Mouse (Mus musculus) embryonic facial prominence, embryonic 13.5 days (tissue): ENCODE data around the gene Mea1. TPM values are rescaled to one million over a fixed set of nuclear protein-coding genes. Genes with fewer than 3 reads are reported as not detected.

Experiments
- ATAC-seq: fragments of 200-750 bp; cut with Nextera tagmentation; 2 replicates; pipeline ENCODE4 v1.8.0; 2017; ENCODE audit warnings: low read depth; ENCODE audit not compliant: insufficient number of reproducible peaks, insufficient read depth, low FRiP score, low TSS enrichment
- H3K27ac ChIP-seq: fragments of 300-500 bp; sonication (generic); 2 replicates; pipeline ENCODE4 v1.5.1; 2015; ENCODE audit warnings: moderate library complexity, mild to moderate bottlenecking, inconsistent platforms
- H3K27me3 ChIP-seq: fragments of 300-500 bp; sonication (generic); 2 replicates; pipeline ENCODE4 v1.6.1; 2015; ENCODE audit warnings: mild to moderate bottlenecking, inconsistent platforms
- H3K36me3 ChIP-seq: fragments of 300-500 bp; sonication (generic); 2 replicates; pipeline ENCODE4 v1.6.1; 2015; ENCODE audit warnings: mild to moderate bottlenecking, inconsistent platforms
- H3K4me1 ChIP-seq: fragments of 300-500 bp; sonication (generic); 2 replicates; pipeline ENCODE4 v1.6.1; 2015; ENCODE audit warnings: inconsistent platforms
- H3K4me2 ChIP-seq: fragments of 300-500 bp; sonication (generic); 2 replicates; pipeline ENCODE4 v1.6.1; 2015; ENCODE audit warnings: moderate library complexity, mild to moderate bottlenecking, inconsistent platforms
- H3K4me3 ChIP-seq: fragments of 300-500 bp; sonication (generic); 2 replicates; pipeline ENCODE4 v1.5.1; 2015; ENCODE audit warnings: mild to moderate bottlenecking, inconsistent platforms
- H3K9ac ChIP-seq: fragments of 300-500 bp; sonication (generic); 2 replicates; pipeline ENCODE4 v1.6.1; 2015; ENCODE audit warnings: mild to moderate bottlenecking, inconsistent platforms
- H3K9me3 ChIP-seq: fragments of 300-500 bp; sonication (generic); 2 replicates; pipeline ENCODE4 v1.6.1; 2016; ENCODE audit warnings: inconsistent platforms
- WGBS: fragments of 180-500 bp; shearing (Covaris S2); methylation state at CpG from one replicate; pipeline ENCODE4 v1.1.7; 2015; ENCODE audit warnings: mixed read lengths; 5-methylcytosine and 5-hydroxymethylcytosine counted together
- polyA plus RNA-seq: library from polyadenylated mRNA; unstranded; fragments of >200 nt; fragmentation: Nextera tagmentation; extraction: Ambion mirVana; gene quantifications from 2 replicates; pipeline ENCODE4 v1.2.1, GENCODE M21; 2015

Gene Mea1
- polyA plus RNA-seq, 1 experiment from 2014 or later, result 176 TPM

DNA sequence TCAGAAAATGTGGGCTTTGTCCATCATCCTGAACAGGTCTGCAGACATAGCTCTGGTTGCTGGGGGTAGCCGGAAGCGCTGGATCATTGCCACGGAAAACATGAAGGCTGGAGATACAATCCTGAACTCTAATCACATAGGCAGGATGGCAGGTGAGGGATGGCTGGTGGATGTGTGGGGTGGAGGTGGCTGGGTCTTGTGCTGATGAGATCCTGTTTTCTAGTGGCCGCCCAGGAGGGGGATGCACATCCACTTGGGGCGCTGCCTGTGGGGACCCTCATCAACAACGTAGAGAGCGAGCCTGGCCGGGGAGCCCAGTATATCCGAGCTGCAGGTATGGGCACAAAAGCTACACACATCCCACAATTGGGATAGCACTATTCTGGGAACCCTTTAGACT, 30.2 kb upstream of the Mea1 start:
- no peak for ATAC-seq
- H3K27me3 ChIP-seq, result no peaks in the 10 kb centered on the region
- H3K27ac ChIP-seq, result no peak overlapping the region
- WGBS, result 91% methylated on average over 9 of the region's 9 CpGs
- no peaks in the 10 kb centered on the region for H3K9me3 ChIP-seq
- H3K9ac ChIP-seq, result no peak overlapping the region
- no peak overlapping the region for H3K4me3 ChIP-seq
- H3K4me1 ChIP-seq, result peaks cover 58% of the 10 kb centered on the region
- peaks cover 21% of the 10 kb centered on the region for H3K36me3 ChIP-seq
- no peak overlapping the region for H3K4me2 ChIP-seq

DNA sequence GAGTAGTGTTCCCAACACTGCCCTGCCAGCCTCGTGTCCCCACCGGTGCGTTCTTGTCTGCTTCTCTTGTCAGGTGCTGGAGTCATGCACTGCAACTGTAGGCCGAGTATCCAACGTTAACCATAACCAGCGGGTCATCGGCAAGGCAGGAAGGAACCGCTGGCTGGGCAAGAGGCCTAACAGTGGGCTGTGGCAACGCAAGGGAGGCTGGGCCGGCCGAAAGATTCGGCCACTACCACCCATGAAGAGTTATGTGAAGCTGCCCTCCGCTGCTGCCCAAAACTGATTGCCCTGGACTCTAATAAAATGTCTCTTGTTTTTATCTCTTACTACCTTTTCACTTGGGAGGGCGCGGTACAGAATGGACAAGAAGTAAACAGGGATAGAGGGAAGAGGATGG, 28.8 kb upstream of the Mea1 start:
- H3K9ac ChIP-seq, result peak overlapping the region; percentile 95
- H3K4me1 ChIP-seq, result peaks cover 57% of the 10 kb centered on the region
- H3K27ac ChIP-seq, result peak overlapping the region; percentile 96
- no peaks in the 10 kb centered on the region for H3K9me3 ChIP-seq
- H3K4me3 ChIP-seq, result peak overlapping the region; percentile 78
- 30% methylated on average over 15 of the region's 15 CpGs for WGBS
- peak overlapping the region; percentile 92 for H3K4me2 ChIP-seq
- no peaks in the 10 kb centered on the region for H3K27me3 ChIP-seq
- H3K36me3 ChIP-seq, result peaks cover 35% of the 10 kb centered on the region
- no peak for ATAC-seq

DNA sequence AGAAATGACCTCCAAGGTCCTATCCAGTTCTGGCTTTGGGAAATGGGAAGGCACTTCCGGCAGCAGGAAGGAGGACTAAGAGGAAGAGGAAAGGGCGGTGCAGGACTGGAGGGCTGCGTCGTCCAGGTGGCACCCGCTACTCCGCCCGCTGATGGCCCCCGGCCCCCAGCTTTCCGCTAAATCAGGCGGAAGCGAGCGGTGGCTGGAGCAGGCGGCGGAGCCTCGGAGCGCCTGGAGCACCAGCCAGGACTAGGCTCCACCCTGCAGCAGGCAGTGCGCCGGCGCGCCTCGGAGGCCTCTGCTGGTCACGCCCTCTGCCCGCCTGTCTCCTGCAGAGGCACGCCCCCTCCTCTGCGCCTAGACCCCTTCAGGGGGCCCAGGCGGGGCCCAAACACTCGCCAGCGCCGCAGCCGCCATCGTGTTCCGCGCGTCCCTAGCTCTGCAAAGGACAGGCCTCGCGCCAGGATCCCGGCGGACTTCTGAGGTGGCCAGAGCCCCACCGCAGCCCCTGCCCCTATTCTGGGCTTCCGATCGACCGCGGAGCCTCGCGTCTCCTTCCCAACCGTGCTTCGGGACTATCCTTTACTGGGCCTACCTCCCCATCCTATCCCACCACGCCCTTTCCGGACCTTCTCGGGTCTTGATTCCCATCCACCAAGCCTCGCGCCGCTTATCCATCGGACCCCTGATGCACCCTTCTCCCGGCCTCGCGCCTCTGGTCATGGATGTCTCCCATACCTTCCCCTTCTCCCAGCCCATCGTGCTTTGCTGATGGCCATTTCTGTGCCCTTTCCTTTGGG, 28.2 kb upstream of the Mea1 start, which contains the start of gene Cul7:
Gene Cul7, plus strand, starts transcription at position 106 of the 800 bp plus-strand sequence.
- peaks cover 39% of the 10 kb centered on the region for H3K36me3 ChIP-seq

DNA sequence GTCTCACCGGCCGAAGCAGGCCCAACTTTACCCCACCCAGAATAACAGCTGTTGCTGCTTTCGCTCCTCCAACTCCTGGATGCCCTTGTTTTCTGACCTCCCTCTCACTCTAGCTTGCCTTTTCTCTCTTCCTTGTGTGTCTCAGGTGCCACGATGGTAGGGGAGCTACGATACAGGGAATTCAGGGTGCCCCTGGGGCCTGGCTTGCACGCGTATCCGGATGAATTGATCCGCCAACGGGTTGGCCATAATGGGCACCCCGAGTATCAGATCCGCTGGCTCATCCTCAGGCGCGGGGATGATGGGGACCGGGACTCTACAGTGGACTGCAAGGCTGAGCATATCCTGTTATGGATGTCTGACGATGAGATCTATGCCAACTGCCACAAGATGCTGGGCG, 27.3 kb upstream of the Mea1 start:
- H3K4me1 ChIP-seq, result peaks cover 55% of the 10 kb centered on the region
- 80% methylated on average over 17 of the region's 17 CpGs for WGBS
- no peaks in the 10 kb centered on the region for H3K9me3 ChIP-seq
- H3K27ac ChIP-seq, result peak overlapping the region; percentile 96
- peak overlapping the region; percentile 95 for H3K9ac ChIP-seq
- H3K27me3 ChIP-seq, result no peaks in the 10 kb centered on the region
- peak overlapping the region; percentile 92 for H3K4me2 ChIP-seq
- ATAC-seq, result no peak
- peak overlapping the region; percentile 78 for H3K4me3 ChIP-seq
- H3K36me3 ChIP-seq, result peaks cover 47% of the 10 kb centered on the region

More for the DNA sequence above, 28.2 kb upstream of the Mea1 start, which contains the start of gene Cul7:
- peak; percentile 92 for ATAC-seq
- no peaks in the 10 kb centered on the region for H3K27me3 ChIP-seq
- peak within 1 kb of the TSS; percentile 96 for H3K27ac ChIP-seq
- peak within 1 kb of the TSS; percentile 92 for H3K4me2 ChIP-seq
- peak within 1 kb of the TSS; percentile 95 for H3K9ac ChIP-seq
- no peaks in the 10 kb centered on the region for H3K9me3 ChIP-seq
- WGBS, result under 1% methylated on average over 53 of the region's 58 CpGs
- H3K4me1 ChIP-seq, result peaks cover 52% of the 10 kb centered on the region
- peak within 1 kb of the TSS; percentile 78 for H3K4me3 ChIP-seq

DNA sequence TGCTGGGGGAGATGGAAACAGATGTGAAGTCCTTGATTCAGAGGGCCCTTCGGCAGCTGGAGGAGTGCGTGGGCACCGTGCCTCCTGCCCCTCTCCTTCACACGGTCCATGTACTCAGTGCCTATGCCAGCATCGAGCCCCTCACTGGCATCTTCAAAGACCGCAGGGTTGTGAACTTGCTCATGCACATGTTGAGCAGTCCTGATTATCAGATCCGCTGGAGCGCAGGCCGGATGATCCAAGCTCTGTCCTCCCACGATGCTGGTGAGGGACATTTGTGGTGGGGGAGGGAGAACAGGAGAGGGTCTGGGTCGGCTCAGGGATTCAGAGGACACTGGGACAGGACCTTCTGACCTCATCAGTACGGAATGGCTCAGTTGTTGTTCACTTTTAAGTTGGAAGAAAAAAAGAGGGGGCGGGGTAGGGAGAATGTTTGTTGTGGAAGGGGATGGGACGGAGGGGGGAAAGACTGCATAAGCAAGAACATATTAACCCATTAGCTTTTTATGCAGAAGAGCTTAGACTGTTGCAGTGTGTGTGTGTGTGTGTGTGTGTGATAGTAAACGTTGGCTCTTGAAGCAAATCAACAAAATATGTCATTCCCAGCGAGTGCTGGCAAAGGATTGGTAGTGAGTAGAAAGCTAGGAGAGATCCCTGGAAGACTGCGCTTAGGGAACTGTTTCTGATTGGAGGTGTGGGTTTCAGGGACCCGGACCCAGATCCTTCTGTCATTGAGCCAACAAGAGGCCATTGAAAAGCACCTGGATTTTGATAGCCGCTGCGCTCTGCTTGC, 26.6 kb upstream of the Mea1 start:
- Histone ChIP-seq H3K9me3 (no peaks in the 10 kb centered on the region), H3K27me3 (no peaks in the 10 kb centered on the region), H3K27ac (peak overlapping the region; percentile 96; the same call in 1 of the 2 replicates), H3K36me3 (peaks cover 54% of the 10 kb centered on the region), H3K4me1 (peaks cover 50% of the 10 kb centered on the region), H3K4me2 (peak overlapping the region; percentile 92), H3K9ac (peak overlapping the region; percentile 95), H3K4me3 (peak overlapping the region; percentile 78)
- no peak for ATAC-seq
- 67% methylated on average over 20 of the region's 20 CpGs for WGBS

DNA sequence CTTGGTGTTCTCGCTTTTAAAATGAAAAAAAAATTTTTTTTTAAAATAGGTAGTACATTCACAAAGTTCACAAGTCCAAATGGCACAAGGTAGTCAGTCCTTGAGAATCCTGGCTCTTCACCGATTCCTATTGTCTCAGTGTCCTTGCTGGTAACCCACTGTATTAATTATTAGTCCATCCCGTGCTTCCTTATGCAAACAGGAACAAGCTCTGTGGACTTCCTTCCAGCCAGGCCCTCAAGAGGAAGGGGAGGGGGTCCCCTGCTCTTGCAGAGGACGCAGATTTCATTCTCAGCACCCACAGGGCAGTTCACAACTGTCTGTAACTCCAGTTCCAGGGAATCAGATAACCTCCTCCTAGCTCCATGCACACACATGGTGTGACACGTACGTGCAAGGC, 22.5 kb upstream of the Mea1 start:
- peaks cover 87% of the 10 kb centered on the region for H3K36me3 ChIP-seq

DNA sequence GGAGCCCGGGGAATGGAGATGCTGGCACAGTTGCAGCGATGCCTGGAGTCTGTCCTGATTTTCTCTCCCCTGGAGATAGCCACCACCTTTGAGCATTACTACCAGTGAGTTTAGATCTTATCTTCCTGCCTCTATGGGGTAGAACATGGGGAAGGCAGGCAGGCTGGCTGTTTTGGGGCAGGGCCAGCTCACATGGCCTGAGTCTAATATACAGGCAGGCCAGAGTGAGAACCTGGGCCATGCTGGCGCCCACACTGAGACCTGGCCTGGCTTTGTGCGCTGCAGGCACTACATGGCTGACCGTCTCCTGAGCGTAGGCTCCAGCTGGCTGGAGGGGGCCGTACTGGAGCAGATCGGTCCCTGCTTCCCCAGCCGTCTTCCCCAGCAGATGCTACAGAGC, 17.2 kb upstream of the Mea1 start:
- no peak for ATAC-seq
- WGBS, result 92% methylated on average over 9 of the region's 9 CpGs

More for the DNA sequence above, 22.5 kb upstream of the Mea1 start:
- no peak for ATAC-seq
- no peak overlapping the region for H3K9ac ChIP-seq
- no peak overlapping the region for H3K4me2 ChIP-seq
- H3K27ac ChIP-seq, result no peak overlapping the region
- H3K4me1 ChIP-seq, result peaks cover 35% of the 10 kb centered on the region
- no peak overlapping the region for H3K4me3 ChIP-seq
- H3K9me3 ChIP-seq, result no peaks in the 10 kb centered on the region
- 85% methylated on average over 6 of the region's 6 CpGs for WGBS
- H3K27me3 ChIP-seq, result no peaks in the 10 kb centered on the region

DNA sequence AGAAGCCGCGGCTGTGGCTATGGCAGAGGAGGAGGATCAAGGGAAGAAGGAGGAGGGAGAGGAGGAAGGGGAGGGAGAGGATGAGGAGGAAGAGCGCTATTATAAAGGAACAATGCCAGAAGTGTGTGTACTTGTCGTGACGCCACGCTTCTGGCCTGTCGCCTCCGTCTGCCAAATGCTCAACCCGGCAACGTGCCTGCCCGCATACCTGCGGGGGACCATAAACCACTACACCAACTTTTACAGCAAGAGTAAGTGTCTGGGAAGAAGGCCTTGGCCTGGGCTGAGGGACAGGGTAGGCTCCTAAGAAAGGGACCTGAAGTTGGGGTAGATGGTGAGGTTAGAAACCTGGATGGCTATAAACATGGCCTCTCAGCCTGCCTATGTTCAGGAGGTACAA, 16.6 kb upstream of the Mea1 start:
- Histone ChIP-seq H3K9me3 (no peaks in the 10 kb centered on the region), H3K27me3 (no peaks in the 10 kb centered on the region)
- 94% methylated on average over 12 of the region's 12 CpGs for WGBS

More for the DNA sequence above, 17.2 kb upstream of the Mea1 start:
- H3K9ac ChIP-seq, result no peak overlapping the region
- no peaks in the 10 kb centered on the region for H3K9me3 ChIP-seq
- H3K36me3 ChIP-seq, result peaks cover 93% of the 10 kb centered on the region
- no peak overlapping the region for H3K4me3 ChIP-seq
- H3K27ac ChIP-seq, result no peak overlapping the region
- no peaks in the 10 kb centered on the region for H3K4me1 ChIP-seq
- H3K4me2 ChIP-seq, result no peak overlapping the region
- H3K27me3 ChIP-seq, result no peaks in the 10 kb centered on the region

DNA sequence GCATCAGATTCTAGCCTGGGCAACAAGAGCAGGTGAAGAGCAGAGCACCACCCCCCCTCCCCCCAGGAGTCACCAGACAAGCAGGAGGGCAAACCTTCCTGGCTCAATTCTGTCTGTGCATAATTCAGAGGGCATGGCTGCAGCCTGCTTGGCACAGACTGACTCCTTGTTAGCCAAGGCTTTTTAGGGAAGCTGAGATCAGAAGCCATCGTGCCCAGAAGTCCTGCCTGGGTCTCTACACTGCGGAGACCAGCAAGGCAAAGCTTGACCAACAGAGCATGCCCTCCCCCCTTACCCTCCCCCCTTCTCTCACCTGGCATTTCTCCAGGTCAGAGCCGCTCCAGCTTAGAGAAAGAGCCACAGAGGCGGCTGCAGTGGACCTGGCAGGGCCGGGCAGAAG, 15.9 kb upstream of the Mea1 start:
- Histone ChIP-seq H3K9me3 (no peaks in the 10 kb centered on the region), H3K36me3 (peaks cover 87% of the 10 kb centered on the region), H3K9ac (no peak overlapping the region), H3K4me3 (no peak overlapping the region), H3K27me3 (no peaks in the 10 kb centered on the region), H3K27ac (no peak overlapping the region), H3K4me2 (no peak overlapping the region), H3K4me1 (no peaks in the 10 kb centered on the region)
- no peak for ATAC-seq
- 91% methylated on average over 5 of the region's 5 CpGs for WGBS

More for the DNA sequence above, 16.6 kb upstream of the Mea1 start:
- Histone ChIP-seq H3K4me1 (no peaks in the 10 kb centered on the region), H3K9ac (peak overlapping the region; percentile 21; the same call in 1 of the 2 replicates), H3K36me3 (peaks cover 90% of the 10 kb centered on the region), H3K4me2 (no peak overlapping the region), H3K4me3 (no peak overlapping the region), H3K27ac (no peak overlapping the region)
- no peak for ATAC-seq

DNA sequence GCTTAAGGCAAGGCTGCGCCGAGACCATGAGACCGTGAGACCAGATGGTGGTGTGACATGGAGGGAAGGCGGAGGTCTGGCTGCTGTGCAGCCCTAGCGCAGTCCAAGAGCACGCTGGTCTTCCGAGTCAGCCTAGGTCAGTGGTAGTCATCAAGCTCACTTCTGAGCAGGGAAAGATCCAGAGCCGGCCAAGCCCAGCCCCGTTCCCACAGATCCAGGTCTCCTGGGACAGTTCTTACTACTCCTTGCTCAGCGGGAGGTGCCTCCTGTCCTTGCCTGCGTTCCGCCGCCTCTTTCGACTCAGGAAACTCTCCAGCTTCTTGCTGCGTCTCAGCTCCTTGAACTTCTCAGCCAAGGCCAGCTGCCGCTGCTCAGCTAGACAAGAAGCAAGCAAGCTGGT, 10.9 kb upstream of the Mea1 start:
- Histone ChIP-seq H3K27ac (no peak overlapping the region), H3K4me1 (peaks cover under 1% of the 10 kb centered on the region; the same call in 1 of the 2 replicates), H3K4me2 (no peak overlapping the region), H3K36me3 (peaks cover 76% of the 10 kb centered on the region), H3K9ac (no peak overlapping the region), H3K9me3 (no peaks in the 10 kb centered on the region), H3K27me3 (no peaks in the 10 kb centered on the region), H3K4me3 (no peak overlapping the region)
- ATAC-seq, result no peak
- WGBS, result 89% methylated on average over 16 of the region's 16 CpGs

DNA sequence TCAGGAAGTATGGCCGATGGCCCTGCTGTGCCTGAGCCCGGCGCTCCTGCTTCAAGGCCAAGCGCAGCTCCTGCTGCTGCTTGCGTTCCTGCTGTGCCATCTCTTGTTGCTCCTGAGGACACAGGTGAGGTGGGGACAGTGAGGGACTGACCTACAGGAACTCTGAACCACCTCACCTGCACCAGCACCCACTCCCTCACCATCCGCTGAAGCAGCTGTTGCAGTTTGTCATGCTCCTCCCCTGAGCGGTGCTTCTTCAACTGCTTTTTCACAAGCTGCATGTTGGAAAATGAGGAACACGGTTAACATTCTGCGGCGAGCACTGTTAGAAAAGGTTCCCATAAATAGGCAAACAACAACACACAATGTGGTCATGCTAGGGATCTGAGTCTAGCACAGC, 8.7 kb upstream of the Mea1 start:
- 98% methylated on average over 10 of the region's 10 CpGs for WGBS
- no peak overlapping the region for H3K9ac ChIP-seq
- no peak overlapping the region for H3K4me2 ChIP-seq
- no peaks in the 10 kb centered on the region for H3K27me3 ChIP-seq
- H3K4me1 ChIP-seq, result peaks cover 15% of the 10 kb centered on the region
- no peak overlapping the region for H3K27ac ChIP-seq
- H3K36me3 ChIP-seq, result peaks cover 57% of the 10 kb centered on the region
- H3K4me3 ChIP-seq, result no peak overlapping the region
- H3K9me3 ChIP-seq, result no peaks in the 10 kb centered on the region
- no peak for ATAC-seq
